Mouse (Mus musculus) embryo, embryonic 11.5 days (tissue): Measurements from ENCODE around the gene Pcmt1.

Source experiments
- DNase-seq: peaks from one replicate; pipeline ENCODE4 v3.0.0-alpha.2; 2012; ENCODE audit warnings: low read depth, low spot score

Gene Pcmt1

DNA sequence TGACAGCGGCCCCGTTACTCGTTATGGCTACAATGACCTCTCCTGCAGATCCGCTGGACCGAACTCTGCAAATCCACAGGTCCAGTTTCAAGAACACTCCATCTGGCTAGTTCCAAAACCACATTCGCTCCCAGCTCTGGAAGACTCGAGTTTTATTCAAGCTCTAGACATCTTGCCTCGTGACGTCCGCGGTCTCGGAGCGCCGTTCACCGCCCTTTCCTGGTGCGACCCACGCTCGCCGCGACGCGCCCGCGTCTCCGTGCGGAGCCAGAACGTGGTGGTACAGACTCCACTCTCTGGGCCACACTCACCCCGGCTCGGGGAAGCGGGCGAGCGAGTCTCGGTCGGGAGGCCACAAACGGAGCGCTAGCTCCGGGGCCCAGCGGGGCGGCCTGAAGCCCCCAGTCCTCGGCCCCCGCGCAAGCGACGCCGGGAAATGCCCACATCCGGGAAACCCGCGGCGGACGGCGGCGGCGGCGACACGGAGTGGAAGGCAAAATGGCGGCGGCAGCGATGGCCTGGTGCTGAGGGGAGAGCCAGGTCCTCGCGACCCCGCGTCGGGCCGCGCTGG, at the start of gene Pcmt1, which contains the start of gene Lats1:
Gene Pcmt1, minus strand, starts transcription at position 406 of the 571 bp plus-strand sequence.
Gene Lats1, plus strand, starts transcription at position 484 of the 571 bp plus-strand sequence.
- DNase-seq = peak; percentile 64

DNA sequence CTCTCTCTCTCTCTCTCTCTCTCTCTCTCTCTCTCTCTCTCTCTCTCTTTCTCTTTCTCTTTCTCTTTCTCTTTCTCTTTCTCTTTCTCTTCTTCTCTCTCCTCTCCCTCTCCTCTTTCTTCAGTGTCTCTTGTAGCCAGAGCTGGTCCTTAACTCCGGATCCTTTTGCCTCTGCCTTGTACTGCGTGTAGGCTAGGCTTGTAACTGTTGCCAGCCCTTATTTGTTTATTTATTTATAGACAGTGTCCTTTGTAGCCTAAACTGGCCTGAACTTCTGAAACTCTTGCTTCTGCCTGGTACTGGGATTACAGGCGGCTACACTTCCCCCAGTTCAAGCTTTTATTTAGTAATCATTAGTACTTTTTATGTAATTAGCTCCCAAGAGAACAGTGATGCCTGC, 46.1 kb upstream of the Pcmt1 start:
- DNase-seq = no peak

DNA sequence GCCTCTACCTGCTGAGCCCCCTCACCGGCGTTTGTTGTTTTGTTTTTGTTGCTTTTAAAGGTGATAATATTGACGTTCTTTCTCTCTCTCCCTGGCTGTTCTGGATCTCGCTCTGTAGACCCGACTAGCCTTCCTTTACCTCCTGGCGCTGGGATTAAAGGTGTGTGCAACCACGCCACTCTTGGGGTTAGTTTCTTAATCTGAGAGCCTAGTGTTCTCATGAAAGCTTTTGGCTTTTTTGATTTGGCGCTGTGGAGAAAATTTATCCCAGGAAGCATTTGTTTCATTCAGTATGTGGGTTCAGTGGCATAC, 45.5 kb upstream of the Pcmt1 start:
- DNase-seq = no peak

DNA sequence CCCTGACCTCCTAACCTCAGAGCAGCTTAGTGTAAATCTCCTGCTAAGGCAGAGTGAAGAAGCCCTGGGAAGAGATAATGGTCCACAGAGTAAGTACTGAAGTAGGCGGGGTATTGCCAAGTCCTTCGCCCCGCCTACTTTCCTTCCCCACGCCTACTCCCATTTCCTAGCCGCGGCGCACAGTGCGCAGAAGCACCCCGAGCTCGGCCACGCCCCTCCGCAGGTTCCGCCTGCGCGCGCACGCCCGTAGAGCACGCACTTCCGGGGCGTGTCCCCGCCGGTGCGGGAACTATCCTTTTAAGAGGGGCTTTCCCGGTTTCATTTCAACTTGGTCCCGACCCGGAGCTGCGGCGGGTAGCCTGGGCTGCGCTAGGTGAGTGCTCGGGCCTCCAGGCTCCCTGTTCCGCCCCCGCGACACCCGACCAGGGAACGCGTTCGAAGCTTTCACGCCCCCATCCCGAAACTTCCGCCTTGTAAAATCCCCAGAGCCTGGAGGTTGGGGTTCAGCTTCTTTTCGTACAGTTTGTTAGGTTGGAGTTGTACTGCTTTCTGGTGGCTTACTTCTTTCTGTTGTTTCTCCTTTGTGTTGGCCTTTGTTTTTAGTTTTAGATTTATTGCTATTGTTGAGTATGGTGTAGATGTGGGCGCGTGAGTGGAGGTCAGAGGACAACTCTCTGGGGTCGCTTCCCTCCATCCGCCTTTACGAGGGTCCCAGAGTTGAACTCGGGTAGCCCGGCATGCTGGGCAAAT, 45.0 kb upstream of the Pcmt1 start, which contains the start of gene Katna1:
Gene Katna1, plus strand, starts transcription at position 250 of the 750 bp plus-strand sequence.
- DNase-seq = peak; percentile 95

DNA sequence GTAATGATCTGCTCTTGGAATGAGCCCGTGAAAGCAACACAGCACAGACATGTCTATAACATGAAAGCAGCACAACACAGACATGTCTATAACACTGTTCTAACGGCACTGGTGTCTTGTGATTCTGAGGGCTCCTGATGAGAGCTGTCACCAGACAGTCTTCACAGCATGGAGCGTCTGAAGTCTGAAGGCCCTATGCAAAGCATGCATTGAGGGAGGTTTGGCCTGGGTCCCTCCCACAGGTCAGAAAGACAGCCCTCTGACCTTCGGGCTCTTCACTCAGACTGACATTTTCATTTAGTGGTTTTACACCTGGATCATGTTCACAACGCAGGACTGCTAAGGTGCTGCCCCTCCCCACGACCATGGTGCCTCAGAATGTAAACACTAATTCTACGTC, 34.1 kb upstream of the Pcmt1 start:
- no peak for DNase-seq

DNA sequence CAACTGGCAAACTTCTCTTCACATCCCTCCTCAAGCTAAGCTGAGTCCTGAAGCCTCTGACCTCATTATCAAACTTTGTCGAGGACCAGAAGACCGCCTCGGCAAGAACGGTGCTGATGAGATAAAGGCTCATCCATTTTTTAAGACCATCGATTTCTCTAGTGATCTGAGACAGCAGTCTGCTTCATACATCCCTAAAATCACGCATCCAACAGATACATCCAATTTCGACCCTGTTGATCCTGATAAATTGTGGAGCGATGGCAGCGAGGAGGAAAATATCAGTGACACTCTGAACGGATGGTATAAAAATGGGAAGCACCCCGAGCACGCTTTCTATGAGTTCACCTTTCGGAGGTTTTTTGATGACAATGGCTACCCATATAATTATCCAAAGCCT, 31.6 kb upstream of the Pcmt1 start:
- no peak for DNase-seq

DNA sequence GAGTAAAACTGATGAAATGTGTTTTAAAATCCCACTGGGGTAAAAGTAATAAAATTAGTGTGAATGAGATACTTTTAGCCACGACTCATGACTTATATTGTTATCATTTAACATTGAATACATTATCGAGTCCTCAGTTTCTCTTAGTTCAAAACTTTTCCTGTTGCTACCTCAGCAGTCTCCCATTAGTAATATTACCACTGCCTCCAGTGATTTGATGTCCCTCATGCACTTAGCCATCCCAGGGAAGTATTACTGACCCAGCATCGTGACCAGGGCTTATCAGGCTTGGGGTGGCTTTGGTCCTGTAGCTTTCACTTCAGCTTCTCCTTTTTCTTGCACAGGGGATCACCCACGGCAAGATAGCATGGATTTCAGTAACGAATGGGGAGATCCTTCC, 29.2 kb upstream of the Pcmt1 start:
- DNase-seq = no peak

DNA sequence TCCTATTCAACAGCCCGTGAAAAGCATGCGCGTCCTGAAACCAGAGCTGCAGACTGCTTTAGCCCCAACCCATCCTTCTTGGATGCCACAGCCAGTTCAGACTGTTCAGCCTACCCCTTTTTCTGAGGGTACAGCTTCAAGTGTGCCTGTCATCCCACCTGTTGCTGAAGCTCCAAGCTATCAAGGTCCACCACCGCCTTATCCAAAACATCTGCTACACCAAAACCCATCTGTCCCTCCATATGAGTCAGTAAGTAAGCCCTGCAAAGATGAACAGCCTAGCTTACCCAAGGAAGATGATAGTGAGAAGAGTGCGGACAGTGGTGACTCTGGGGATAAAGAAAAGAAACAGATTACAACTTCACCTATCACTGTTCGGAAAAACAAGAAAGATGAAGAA, 21.6 kb upstream of the Pcmt1 start:
- no peak for DNase-seq

DNA sequence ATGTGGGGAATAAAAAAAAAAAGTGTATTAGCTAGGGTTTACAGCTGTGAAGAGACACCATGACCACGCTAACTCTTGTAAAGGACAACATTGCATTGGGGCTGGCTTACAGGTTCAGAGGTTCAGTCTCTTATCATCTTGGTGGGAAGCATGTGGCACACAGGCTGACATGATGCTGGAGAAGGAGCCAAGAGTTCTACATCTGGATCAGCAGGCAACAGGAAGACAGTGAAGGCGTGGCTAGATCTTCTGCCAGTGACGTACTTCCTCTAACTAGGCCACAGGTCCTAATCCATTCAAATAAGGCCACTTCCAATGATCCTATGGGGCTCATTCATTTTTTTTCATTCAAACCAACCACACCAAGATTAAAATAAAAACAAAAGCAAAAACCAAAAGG, 19.2 kb upstream of the Pcmt1 start:
- DNase-seq = no peak

DNA sequence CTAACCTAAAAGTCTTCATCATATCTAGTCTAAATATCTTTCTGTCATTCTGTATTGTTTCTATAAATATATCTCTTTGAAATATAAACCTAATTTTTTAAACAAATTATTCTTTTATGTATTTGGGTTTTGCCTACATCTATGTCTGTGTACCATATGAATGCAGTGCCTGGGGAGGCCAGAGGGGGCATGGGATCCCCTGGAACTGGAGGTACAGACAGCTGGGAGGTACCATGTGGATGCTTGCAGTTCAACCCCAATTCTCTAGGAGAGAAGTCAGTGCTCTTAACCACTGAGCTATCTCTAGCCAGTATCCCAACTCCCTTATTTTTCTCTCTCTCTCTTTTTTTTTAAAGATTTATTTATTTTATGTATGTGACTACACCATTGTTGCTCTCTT, 14.3 kb upstream of the Pcmt1 start:
- no peak for DNase-seq

DNA sequence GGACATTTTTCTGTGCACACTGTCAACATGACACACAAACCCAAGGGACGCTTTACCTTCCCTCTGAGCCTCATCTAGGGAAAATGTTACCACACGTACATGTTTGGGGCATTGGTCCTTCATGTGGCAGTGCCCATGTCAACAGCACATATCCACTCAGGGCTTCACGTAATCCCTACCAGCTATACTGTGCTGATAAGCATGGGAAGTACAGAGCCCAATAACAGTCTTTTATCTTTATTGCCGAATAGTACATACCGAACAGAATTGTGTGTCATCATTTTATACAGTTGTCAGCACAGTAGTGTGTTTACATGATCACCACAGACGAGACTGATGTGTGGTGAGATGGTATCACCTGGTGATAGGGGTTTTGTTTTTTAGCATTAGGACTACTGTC, 6.0 kb upstream of the Pcmt1 start:
- no peak for DNase-seq

DNA sequence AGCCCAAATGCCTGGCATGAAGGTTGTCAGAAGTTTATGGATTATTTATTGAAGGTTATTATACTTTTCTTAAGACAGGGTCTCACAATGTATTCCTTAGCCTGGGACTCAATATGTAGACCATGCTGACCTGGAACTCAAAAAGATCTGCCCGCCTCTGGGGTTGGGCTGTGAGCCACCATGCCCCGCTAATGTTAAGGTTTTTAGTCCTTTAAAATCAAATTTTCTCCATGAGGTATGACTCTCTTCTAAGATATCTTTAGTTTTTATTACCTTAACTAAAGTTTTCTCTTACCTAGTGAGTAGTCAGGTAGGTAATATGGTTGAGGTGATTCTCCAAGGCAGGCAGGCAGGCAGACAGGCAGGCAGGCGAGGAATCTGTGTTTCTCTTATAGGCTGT, 1.3 kb upstream of the Pcmt1 start:
- DNase-seq = no peak

DNA sequence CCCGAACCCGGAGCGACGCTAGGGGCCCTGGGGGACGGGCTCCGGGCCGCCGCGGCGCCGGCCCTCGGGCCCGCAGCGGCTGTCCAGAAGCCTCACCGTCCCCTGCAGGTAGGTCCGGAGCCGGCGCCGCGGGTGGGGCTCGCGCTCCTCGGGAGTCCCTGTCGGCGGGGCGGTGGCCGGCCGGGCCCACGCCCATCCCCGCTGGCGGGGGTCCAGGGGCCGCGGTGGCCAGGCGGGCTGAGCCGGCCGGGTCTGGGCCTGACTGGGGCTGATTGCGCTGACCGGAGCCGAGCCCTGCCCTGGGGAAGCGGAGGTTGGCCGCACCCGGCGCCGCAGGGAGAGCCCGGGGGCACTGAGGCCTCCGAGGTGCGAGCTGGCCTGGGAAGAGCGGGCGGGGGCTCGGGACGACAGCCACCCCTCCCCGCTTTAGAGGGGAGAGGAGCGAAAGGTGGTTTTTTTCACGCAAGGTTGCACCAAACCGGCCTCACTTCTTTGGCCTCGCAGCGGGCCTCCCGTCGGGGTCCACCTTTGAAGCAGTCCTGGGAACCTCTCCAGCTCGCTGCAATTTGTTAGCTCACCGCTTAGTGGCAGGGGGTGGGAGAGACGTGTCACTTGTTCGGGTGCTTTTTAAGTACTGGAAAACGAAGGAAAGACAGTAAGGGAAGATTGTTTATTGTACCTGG, 548 bp upstream of the Pcmt1 start:
- DNase-seq = peak; percentile 44

DNA sequence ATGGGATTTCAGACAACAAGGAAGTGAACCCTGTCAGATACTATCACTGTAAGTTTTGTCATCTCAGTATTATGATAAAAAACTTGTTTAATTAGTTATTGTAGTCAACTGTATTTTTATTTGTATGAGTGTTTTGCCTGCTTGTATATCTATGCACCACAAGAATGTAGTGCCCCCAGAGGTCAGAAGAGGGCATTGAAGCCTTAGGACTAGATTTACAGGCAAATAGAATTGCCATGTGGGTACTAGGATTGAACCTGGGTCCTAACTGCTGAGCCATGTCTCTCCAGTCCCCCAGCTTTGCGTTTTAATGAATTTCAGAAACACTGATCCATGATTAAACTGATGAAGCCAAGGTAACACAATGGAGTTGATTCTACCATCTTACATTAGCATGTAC, 7.3 kb downstream of the Pcmt1 start:
- DNase-seq = no peak

DNA sequence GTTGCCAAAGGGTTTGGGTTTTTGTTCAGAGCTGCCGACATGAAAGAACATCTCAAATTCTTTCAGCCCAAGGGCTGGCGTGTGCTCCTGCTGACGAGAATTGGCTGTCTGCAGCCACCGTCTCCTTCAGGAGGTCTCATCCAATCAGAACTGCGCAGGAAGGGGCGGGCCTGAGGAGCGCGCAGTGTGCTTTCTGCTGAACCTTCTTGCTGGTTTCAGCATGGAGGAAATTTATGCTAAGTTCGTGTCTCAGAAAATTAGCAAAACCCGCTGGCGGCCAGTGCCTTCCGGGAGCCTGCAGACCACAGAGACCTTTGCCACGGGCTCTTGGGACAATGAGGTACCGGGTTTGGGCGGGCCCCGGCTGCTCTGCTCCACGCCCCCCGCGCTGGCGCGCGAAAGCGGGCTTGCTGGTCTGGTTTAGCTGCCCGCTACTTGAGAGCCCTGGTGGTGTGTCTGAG, 13.6 kb downstream of the Pcmt1 start, which contains the start of gene Nup43:
Gene Nup43, plus strand, starts transcription at position 162 of the 461 bp plus-strand sequence.
- DNase-seq = peak; percentile 82

DNA sequence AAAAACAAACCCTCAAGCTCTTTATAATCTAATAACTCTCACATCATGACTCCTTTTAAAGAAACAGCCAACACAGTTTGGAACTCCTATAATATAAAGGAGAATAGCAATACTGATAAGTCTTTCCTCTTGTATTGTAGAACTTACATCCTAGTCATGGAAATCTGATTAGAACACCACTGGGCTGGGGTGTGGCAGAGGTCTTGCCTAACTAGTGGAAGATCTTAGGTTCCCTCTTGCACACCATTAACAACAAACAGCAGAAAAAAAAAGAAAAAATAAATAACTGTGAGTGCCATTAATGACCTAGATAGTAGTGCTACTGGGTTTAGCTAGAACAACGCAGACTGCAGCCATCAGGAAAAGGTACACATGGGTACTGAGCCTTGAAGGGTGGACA, 16.0 kb downstream of the Pcmt1 start:
- DNase-seq = no peak

DNA sequence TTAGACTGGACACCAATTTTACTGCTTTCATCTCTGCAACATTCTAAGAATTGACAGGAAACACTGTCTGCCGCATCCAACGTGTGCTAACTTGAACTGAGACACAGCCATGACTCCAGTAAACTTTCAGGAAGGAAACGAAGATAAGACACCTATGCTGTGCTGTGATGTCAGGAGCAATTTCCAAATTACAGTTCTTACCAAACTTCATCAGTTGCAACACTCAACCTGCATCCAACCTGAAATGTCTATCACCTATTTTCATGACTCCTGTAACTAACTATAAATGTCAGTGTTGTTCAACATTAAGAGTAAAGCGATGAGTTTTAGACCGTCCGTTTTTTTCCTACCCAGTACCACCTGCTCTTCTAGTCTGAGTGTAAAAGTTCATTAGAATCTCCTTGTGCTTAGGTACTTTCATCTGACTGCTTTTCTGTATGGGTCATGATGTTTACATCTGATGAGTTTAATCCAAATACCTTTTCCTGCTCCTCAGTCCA, 16.9 kb downstream of the Pcmt1 start:
- DNase-seq = no peak

DNA sequence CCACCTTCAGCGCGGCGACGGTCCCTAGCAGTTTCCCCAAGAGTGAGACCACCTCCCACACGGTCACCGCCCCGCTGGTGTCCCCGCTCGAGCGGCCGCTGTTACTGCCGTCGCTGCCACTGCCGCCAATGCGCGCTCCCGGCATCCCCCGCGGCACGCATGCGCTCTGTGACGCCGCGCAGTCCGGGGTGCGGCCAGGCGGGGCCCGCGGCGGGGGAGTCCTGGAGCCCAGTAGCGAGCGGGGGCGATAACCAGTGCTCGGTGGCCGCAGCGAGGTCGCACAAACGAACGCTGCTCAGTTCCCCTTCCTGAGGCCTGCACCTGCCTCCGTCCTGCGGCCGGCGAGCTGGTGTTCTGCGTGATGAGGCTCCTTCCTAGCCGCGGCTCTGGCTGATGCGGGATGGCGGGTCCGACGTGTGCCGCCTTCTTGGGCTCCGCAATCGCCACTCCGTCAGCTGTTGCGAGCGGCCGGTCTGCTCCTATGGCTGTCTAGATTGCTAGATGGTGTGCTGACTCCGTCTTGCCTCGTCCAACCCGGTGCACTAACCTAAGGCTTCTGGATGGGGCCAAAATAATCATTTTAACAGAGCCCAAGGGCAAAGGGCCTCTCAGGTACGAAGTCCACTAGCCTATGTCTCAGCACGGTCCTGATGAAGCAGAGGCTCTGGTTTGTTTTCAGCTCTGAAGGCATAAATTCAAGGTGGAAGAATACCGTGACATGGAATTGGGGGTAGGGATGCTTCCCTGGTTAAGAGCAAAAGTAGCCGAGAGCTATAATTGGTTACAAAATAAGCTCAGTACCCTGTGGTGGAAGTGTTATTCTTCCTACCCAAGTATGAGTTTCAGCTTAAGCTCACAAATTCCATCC, 17.5 kb downstream of the Pcmt1 start:
- DNase-seq = peak; percentile 79

DNA sequence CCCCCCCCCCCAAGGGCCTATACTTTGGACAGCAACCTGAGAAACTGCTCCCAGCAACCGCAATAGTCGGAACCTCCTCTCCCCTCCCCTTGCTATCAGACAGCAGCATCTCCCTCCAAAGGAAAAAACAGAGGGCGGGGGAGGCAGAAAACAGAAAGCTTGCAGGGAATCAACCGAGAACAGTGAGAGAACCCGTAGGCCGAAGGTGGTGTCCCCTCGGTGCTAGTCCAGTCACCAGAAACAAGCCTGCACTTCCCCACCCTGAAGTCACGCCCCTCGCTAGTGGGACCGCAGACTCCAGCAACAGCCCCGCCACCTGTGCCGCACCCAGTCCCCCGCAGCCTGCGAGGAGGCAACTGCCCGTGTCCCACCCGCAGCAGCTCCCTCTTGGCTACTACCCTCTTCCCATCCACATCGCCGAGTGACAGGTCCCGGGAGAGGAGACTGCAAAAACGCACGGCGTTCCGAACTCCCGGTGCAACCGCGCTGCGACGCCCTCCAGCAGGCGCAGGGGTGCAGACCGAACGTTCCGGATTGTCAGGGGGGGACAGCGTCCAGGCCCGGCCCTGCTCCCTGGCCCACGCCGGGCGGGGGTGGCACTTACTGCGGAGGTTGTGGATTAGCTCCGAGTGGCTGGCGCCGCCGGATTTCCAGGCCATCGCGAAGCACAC, 18.3 kb downstream of the Pcmt1 start:
- peak; percentile 49 for DNase-seq

DNA sequence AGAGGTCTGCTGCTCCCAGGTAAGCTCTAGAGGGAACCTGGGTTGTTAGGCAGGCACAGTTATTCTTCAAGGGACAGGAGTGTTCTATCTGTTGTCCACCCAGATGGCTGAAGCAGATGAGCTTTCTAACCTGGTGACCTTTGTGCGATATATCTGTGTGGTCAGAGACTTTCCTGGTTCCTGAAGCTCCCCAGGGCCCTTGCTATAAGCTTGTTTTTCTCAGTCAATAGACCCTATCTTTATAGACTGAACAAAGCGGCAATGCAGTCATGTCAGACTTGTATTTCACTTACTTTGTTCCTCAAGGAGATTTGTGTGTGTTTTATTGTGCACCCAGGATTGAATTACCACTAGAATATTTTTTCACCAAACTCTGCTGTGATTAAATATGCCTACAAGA, 29.9 kb downstream of the Pcmt1 start:
- no peak for DNase-seq

DNA sequence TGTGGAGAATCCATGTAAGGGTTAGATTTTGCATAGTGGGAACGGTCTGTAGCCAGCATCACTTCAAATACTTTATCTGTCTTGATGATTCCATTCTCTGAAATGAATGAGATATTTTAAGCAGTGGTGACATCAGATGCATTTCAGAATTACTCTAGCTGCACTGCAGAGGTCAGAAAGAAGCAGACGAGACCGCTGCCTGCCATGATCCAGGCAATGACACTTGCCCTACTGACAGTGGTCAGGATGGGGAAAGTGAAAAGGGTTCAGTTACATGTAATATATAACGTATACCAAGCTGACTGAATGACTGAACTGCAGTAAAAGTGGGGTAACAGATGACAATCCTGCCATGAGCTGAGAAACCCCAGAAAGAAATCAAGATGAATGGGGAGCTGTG, 31.9 kb downstream of the Pcmt1 start:
- DNase-seq = no peak
